Mouse (Mus musculus): ENCODE results near the gene Dennd1a.

GRCm38 (mm10) chr2:38132233-38132822 lies 154.9 kb downstream of the Dennd1a start:
- TF ChIP-seq CTCF (IDR thresholded peaks at IDR 0.05; ENCODE audit: extremely low read depth, insufficient read depth, insufficient read length, insufficient replicate concordance) (no peak), POLR2A (IDR thresholded peaks at IDR 0.05; ENCODE audit: low read depth, low read length) (no peak)

Measured in spleen, adult 2 months (tissue).